Mouse (Mus musculus) cerebellum, adult 18-20 months (tissue): ENCODE data around the gene Edc4.

Experiments used
- DNase-seq, 2 experiments: peaks; one replicate each; pipeline ENCODE4 v3.0.0; 2021

Gene Edc4

GRCm38 (mm10) chr8:105943321-105943739 lies 62.6 kb downstream of the Edc4 start, which contains the start of gene Lcat:
TSS of gene Lcat (minus strand) at chr8:105943382.
- peak in 1 of 2 experiments; percentile 24 for DNase-seq
